Mouse (Mus musculus): ENCODE data around the gene Il1rl2. TPM values are rescaled to one million over a fixed set of nuclear protein-coding genes. Genes with fewer than 3 reads are reported as not detected.

Gene Il1rl2
- total RNA-seq, 4 experiments from 2014 or later = 0.31 to 2.0 (median 1.2) TPM

DNA sequence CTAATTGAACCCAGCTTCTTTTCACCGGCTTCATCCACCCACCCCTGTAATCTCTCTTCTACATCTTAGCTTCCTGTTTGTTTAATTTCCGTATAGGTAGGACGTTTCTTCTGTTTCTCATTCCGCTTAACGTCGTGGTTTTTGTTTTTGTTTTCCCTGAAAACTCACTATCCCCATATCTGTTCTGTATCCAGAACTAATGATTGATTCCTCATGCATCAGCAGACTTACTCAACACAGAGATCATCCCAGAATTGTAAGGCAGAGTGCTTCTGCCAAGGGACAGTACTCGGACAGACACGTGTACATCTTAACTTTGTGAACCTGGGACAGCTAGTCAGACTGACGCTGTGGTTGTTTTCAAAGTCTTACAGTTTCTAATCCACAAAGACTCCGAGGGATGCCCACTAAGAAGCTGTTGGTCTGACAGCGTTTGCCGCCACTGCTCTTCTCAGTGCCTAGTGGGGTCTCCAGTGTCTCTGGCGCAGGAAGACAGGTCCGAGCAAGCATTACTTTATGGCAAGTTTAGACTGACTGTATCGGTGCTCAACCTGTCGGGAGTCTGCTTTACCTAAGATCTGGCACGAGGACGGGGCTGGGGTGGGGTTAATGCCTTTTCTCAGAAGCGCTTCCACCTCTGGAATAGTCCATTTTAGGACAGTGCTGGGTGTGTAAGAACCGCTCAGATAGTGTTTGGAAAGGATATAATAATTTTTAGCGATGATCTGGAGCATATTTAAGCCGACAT, 719 bp downstream of the Il1rl2 start:
- no peak for DNase-seq (ENCODE audit: low spot score in 2 of 2)

DNA sequence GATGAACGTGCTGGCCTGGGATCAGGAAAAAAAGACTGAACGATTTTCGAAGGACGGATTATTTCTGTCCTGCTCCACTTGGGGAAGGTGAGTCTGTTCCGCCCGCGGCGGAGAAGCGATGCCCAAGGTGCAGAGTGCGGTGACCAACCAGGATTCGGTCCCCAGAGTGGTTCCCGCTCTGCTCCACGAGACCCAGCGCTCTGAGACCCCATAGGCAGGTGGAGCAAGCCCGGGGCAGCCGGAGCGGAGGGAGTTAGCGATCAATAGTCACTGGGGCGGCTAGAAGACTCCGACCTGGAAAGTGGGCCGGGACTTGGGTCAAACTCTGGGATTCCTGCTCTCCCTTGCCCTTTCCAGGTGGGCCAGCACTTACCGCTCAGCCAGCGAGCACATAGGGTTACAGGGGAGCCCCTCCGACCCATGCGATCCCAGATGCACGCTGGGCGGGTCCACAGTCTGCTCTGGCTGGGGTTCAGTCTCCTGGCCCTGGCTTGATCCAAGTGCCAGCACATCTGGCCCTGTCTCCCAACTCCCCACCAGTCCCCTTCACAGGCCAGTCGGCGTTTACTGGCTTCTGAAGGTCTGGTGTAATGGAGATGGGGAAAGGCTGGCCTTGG, 1.4 kb downstream of the Il1rl2 start:
- DNase-seq (ENCODE audit: low spot score in 2 of 2) = no peak

DNA sequence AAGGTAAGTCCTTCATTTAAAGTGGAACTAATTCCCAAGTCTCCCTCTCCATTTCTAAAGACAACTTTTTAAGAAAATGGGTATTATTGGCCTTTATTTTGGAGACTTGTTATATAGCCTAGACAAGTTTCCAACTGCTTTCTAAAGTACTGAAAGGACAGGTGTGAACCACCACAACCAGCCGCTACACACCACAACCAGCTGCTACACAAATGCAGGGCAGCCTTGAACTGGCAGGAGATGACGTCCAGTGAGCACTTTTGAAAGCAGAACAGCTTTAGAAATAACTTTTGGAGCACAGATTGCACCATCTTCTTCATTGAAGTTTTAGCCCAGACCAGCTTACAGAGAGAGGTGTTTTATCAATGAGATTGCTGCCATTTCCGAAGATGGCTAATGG, 3.2 kb downstream of the Il1rl2 start:
- no peak for DNase-seq (ENCODE audit: low spot score in 2 of 2)

DNA sequence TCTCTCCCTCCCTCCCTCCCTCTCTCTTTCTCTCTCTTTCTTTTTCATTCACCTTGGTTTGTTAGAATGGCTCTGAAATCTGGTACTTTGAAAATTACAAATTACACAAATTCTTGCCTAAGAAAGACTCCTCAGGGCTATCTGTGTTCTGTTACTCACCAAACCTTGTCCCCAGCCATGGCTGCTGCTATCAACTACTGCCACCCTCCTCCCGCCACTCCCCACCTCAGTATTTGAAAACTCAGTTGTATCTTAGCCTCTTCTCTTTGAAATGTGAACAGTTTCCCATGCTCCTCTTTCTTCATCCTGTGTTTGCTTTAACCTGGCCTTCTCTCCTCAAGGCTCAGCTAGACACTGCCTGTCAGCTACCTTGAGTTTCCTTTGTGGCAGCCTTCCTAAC, 5.1 kb downstream of the Il1rl2 start:
- DNase-seq (ENCODE audit: low spot score in 2 of 2) = no peak

DNA sequence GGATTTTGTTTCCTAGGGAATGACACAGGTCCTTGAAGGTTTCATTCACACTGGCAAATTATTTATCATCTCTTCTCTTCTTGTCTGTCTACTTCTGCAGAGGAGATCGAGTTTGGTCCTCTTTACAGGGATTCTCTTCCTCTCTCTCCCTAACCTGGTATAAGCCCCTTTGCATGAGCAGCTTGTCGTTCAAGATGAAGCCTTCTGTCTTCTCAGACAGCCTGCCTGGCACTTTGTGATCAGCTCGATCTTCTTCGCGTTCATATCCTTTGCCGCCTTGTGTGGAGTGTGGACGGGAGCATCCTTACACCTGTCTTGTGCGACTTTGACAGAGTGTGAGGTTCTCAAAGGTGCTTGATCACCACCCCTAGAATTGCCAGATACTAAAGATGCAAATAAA, 5.8 kb downstream of the Il1rl2 start:
- no peak for DNase-seq (ENCODE audit: low spot score in 2 of 2)

DNA sequence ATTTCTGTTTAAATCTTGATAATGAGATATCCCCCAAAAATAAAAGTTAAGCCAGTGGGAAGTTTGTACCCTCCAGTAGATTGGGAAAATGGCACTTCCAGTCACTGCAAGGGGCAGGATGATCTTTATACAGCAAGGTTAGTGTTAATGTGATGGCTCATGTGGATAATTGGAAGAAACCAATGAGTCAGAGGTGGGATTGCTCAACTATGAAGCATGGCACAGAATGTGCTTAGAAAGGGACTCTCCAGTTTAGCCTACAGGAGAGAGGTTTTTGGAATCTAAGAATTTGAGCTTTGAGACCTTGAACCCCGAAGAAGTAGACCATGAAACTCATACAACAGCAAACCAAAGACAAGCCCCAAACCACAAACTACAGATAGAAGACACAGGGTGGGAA, 14.9 kb downstream of the Il1rl2 start:
- no peak for DNase-seq (ENCODE audit: low spot score in 2 of 2)

DNA sequence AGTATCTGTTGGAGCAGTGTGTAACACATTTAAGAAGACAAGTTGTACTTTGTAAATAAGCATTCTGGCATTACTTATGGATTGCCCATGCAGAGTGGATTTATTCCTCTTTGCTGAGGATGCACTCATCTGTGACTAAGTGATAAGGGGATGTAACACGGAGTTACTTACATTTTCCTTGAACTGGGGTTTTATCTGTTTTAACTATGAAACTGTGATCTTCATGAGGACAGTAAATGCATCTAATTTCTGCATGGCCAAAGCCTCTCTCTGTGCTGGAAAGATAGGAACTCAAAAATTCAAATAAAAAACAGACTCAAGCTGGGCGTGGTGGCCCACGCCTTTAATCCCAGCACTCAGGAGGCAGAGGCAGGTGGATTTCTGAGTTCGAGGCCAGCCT, 15.7 kb downstream of the Il1rl2 start:
- DNase-seq (ENCODE audit: low spot score in 2 of 2) = no peak

DNA sequence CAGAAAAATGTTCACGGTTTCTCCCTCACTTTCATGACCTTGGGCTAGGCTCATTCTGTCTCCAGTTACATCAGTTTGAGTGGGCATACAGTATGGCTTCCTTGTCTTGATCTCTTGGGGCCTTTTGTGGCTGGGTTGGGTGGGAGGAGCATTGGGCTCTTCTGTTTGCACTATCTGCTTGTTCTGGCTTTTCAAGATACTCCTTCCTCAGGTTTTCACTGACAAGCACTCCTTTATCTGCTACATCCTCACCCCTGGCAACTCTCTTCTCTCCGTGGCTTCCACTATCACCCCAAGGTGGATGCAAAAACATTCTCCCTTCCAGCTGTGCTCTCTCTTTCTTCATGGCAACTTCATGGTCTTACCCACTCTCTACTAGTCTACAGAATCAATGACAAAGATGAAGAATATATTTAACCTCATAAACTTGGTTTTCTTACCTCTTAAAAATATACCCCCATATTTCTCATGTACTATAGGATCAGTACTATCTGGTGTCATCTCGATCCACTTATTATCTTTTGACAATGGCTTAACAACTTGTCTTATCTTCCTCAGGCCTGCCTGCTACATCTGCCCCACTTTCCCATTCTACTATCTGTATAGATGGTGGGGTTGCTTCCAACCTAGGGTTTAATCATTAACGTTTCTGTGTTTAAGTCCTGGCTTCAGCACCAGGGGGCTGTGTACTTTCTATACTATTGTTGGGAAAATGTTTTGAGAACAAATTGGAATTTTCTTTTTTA, 27.9 kb downstream of the Il1rl2 start:
- no peak for DNase-seq (ENCODE audit: low spot score in 2 of 2)

DNA sequence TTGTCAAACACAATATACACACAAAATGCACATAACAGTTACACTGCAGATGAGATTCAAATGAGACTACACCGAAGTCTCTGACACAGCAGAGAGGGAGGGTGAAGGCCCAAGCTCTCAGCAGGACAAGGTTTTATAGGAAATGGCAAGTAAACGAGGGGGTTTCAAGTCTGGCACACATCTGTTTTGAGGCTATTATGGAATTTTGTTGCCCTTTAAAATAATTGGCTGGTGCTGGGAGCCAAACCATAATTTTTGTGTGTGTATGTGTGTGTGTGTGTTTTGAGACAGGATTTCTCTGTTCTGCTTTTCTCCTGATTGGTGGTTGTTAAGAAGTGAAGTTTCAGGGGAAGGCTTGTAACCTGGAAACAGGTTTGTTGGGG, 28.5 kb downstream of the Il1rl2 start:
- DNase-seq (ENCODE audit: low spot score in 2 of 2) = no peak

DNA sequence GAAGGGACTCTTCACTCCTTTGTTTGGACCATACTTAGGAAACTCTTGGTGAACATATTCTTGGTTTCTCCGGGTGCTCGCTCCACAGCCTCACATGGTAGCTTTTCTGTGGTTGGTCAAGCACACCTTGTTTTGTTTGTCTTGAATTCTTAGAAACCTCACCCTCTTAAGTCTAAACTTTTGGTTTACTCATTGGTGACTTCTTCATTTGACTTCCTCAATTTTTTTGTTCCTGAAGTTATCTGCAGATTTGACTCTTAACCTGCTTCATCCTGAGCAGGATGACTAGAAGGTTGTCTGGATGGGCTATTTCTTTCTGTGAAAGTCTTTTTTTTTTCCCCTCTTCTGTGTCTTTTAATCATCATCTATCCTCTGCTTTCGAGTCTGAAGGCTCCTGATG, 30.3 kb downstream of the Il1rl2 start:
- DNase-seq (ENCODE audit: low spot score in 2 of 2) = no peak

DNA sequence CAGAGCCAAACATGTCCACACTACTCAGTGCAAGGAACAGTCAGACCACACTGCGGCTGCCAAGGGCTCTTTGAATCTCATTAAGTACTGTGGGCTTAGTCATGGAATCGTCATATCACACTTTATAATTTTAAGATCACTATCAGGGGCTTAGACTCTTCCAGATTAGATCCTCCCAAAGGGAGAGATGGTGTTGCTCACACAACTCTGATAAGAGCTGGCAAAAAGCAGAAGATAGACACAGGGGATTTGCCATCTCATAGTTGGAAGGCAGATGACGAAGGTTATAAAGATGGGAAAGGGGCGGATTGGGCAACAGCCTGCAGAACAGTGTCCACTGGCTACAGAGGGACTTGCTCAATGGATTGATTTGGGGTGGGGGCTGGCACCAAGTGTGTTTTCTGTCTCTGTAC, 31.0 kb downstream of the Il1rl2 start:
- DNase-seq (ENCODE audit: low spot score in 2 of 2) = no peak

DNA sequence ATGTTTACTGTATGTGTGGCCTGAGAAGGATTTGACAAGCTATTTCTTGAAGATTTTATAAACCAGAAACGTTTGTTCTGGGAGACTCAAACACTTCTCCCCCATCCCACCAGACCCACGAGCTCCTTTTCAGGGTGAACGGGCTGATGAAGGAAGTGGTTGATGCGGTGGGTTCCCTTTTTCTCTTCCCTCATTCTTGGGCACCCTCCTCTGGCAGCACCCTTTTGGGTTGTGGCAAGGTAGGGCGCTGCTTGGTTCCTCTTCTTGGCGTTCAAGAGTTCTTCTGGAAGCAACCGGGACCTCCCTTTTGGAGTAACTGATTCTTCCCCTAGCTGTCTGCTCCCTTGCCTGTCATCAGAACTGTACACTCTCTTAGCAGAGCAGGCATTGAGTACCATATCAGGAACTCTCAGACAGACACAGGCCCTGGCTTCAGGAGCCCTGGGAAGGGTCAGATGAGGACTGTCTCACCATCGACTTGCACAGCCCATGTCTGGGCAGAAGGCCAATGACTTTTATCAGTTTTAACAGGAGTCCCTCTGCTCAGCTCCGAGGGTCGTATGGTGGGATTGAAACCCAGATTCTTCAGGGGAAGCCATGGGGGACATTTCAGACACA, 31.6 kb downstream of the Il1rl2 start:
- DNase-seq (ENCODE audit: low spot score in 2 of 2) = no peak

DNA sequence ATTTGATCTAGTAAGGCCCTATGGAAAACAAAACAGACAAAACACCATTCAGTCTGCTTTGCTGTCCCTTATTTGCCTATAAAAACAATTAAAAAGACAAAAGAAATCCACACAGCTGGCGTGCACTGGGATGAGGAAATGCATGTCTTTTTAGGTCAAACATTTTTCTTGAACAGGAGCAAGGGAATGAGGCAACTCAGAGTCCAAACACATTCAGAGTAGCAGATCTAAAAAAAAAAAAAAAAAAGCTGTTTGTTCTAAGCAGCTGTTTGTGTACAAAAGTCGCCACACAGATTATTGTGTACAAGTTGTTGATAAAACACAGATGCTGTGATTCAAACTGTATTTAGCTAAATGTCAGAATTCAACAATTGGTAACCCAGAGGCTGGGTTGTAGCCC, 33.5 kb downstream of the Il1rl2 start:
- DNase-seq (ENCODE audit: low spot score in 2 of 2) = no peak

DNA sequence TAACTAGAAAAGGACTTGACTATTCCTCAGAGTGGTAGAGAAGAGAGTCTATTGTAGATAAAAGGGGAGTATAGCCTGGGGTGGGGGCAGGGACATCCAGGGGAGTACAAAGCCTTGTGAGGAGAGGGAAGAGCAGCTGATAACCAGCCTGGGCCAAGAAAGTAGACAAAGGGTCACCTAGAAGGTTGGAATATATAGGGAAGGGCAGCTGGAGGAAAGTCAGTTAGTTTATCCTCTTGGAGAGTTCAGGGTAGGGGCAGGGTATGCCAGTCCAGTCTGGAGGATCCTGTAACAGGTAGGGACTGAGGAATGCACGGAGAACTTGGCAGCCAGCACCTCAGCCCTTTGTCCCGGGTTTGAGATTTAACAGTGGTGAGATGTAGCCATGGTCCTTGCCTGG, 33.9 kb downstream of the Il1rl2 start:
- no peak for DNase-seq (ENCODE audit: low spot score in 2 of 2)

DNA sequence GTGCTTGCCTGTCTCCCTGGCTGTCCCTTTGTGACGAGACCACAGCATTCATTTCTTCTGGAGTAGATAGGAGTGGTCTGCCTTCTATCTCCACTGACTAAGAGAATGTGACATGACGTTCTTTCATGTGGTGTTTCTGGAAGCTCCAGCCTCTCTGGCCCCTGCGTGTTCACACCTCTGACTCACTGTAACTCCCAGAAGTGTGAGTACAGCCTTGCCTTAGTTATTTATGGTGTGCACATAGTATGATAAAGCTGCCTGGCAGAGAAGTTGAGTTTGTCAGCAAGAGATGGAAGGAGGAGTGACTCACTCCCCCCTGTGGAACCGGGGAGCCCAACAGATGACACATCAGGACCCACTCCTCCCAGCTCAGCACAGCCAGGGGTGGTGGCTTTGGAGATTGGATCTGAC, 34.4 kb downstream of the Il1rl2 start:
- no peak for DNase-seq (ENCODE audit: low spot score in 2 of 2)

DNA sequence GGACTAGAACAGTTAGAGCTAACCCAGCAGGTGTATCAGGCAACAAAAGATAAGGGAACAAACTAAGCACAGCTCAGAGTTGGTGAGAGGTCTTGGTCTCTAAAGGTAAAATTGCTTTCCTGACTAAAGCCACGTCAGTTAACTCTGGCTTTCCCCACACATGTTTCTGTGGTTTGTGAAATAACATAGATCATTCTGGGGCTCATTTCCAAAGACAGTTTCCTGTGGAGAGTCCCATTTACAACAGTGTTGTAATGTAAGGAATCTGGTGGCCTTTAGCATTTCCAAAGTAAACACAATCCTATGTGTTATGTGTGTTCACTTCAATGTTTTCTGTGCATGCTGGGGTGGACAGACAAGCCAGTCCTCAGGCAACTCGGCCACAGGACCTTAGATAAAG, 35.3 kb downstream of the Il1rl2 start:
- DNase-seq (ENCODE audit: low spot score in 2 of 2) = no peak

DNA sequence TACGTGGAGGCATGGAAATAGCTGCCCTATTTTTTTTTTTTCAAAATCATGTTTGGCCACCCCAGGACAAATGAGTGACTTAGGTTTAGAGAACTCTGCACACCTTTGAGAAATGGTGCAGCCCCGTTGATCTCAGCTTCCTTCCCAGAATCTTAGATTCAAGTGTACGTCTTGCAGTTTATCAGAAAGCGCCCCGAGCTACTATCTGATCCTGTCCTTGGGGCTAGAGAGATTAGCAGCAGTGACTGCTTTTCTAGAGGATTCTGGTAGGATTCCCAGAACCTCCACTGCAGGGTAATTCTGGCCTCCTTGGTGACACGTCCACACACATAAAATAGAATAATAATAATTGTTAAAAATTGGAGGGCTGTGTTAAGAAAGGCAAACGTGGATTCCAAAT, 36.6 kb downstream of the Il1rl2 start:
- DNase-seq (ENCODE audit: low spot score in 2 of 2) = no peak

DNA sequence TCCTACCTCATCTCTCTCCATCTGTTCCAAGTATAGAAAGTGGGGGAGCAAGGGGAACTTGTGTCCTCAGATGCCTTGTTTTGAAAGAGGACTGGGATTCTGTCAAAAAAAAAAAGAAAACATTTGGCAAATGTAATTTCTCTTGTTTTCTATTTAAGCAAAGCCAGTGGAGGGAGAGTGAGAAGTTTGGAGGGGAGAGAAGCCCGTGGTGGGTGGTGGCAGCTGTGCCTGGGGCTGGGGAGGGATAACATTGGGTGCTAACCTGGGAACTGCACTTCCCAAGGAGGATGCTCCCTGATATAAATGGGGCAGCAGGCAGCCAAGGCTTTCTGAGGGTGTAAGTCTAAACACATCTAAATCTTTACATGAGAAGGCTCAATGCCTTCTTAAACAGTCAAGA, 37.2 kb downstream of the Il1rl2 start:
- DNase-seq (ENCODE audit: low spot score in 2 of 2) = no peak

DNA sequence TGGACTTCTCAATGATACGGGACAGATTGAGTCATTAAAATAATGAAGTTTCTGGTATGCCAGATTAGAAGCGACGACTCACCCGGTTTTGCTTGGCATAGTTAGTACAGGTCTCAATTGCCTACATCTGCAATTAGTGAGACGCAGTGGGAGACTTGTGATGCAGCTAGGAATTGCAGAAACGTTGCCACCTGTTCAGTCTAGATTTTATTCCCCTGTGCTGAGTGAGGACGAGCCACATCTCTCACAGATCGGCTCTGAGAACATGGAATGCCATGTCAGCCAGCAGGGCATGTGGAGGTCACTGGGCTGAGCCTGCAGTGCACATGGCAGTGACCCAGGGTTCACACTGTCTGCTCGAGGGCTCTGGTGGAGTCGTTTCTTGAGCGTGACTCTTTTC, 38.4 kb downstream of the Il1rl2 start:
- no peak for DNase-seq (ENCODE audit: low spot score in 2 of 2)

DNA sequence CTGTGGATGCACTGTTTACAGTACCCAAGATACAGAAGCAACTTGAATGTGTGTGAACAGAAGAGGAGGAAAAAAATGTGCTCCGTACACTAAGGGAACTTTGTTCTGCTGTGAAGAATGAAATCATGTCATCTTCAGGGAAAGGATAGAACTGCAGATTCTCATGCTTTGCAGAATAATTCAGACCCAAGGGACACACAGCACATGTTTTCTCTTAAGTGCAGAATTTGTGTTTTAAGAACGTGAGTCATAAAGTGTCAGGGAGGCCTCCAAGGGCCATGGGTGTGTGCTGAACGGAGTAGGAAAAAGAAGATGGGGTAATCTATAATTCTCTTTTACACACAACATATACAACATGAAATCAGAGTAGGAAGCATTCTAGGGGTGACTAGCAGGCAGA, 48.5 kb downstream of the Il1rl2 start:
- DNase-seq (ENCODE audit: low spot score in 2 of 2) = no peak

DNA sequence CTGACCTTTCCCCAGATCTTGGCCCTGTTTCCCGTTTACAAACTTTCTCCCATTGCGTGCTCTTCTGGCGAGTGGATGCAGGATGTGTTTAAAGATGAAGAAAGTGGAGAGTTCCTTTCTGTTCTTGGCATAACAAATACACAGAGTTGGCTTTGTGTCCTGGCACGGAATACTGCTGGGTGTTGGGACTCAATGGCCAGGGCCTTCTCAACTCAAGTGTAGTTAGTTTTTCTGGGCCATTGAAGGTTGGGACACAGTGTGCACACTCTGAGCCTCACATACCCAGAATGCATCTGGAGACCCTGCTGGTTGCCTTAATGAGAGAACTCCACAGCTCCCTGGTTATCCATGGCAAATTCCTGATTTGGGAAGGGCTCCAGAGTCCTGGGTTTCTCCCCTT, 50.7 kb downstream of the Il1rl2 start:
- DNase-seq (ENCODE audit: low spot score in 2 of 2) = no peak

DNA sequence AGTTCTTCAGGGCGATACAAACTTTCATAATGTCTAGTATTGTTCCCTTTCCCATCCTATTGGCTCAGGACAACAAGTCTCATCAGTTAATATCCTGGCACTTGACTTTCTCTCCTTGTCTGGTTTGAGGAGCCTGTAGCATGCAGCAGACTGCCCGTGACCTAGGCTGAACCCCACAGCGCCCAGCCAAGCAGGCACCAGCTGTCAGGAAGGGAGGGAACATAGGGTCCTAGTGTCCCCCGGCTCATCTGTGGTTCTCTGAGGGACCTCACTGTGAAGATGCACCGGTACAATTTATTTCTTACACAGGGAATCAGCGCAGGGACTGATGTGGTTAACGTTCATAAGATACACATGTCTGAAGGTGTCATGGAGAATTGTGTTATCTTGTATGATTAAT, 52.3 kb downstream of the Il1rl2 start:
- no peak for DNase-seq (ENCODE audit: low spot score in 2 of 2)

Measured in layer of hippocampus, adult 8-10 months (tissue).